Mouse (Mus musculus) neutrophil, adult 5-6 weeks (primary cell): ENCODE measurements around the gene Ccnl2. TPM values are rescaled to one million over a fixed set of nuclear protein-coding genes. Genes with fewer than 3 reads are reported as not detected.

ENCODE experiments used
- ATAC-seq: fragments of 151-379, 151-347 bp; 2 replicates; pipeline ENCODE4 v1.8.0; 2017; ENCODE audit warnings: mild to moderate bottlenecking, moderate TSS enrichment; ENCODE audit not compliant: insufficient number of reproducible peaks, poor library complexity, low FRiP score, severe bottlenecking; ENCODE audit errors: extremely low read depth
- total RNA-seq: library from RNA; stranded (forward); fragments of 200-1000 nt; gene quantifications from 2 replicates; pipeline ENCODE4 v1.2.3, GENCODE M21; 2017

The Ccnl2 gene
- total RNA-seq, 1 experiment from 2014 or later: 394 TPM

GRCm38 (mm10) chr4:155853421-155853820, 41.1 kb downstream of the Ccnl2 start:
- no peak for ATAC-seq

DNA sequence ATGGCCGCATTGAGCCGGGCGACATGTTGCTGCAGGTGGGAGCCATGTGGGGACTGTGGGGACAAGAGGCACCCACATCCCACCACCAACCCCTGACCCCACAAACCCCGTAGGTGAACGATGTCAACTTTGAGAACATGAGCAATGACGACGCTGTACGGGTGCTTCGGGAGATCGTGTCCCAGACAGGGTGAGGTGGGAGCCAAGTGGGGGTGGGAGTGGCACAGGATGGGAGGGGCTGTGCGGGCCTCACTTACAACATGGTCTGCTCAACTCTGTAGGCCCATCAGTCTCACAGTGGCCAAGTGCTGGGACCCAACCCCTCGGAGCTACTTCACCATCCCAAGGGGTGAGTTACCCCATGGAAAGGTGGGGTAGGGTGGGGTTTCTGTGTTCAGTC, 42.7 kb downstream of the Ccnl2 start:
- no peak for ATAC-seq

DNA sequence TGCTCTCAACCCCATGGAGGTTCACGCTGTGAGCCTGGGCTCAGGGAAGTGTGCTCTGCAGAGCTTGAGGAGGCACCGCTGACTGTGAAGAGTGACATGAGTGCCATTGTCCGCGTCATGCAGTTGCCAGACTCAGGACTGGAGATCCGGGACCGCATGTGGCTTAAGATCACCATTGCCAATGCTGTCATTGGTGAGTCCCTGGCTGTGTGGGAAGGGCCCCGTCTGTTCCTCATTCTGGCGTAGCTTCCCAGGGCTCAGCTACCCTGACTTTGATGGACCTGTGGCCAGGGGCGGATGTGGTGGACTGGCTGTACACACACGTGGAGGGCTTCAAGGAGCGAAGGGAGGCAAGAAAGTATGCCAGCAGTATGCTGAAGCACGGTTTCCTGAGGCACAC, 43.8 kb downstream of the Ccnl2 start:
- ATAC-seq: no peak

DNA sequence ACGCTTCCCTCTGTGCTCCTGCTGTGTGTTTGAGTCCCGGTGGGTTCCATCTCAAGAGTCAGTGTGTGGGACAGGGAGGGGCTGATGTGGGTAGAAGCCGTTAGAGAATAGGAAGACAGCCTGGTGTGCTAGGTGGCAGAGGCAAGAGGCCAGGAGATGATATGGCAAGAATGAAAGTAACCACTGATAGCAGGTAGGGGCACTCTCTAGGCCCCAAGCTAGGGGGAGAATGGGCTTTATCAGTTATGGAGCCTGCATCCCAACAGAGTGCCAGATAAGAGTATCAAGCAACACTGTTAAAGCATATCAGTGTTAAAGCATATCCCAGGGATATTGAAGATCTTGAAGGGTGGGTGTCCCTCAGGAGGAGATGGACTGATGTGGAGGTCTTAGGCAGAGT, 44.6 kb downstream of the Ccnl2 start:
- no peak for ATAC-seq

- ATAC-seq: no peak
Observed at GRCm38 (mm10) chr4:155859318-155859717, 47.0 kb downstream of the Ccnl2 start.

DNA sequence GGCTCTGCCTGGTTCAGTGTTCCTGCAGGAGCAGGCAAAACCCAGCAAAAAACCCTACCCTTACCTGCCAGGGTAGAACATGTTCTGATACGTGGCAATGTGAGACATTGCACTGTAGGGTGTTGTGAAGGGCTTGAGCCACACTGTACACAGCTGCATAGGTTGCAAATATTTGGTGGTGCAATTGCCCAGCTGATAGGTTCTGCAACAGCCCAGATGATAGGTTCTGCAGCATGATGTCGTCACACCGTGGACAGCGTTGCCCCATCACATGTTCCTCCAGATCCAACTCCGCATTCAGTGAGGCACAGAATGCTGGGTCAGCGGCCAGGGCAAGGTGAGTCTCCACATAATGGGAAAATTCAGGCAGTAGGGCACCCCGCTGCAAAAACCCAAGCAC, 49.5 kb downstream of the Ccnl2 start:
- ATAC-seq: peak; percentile 16; the same call in 1 of the 2 replicates

GRCm38 (mm10) chr4:155863001-155863400, 50.7 kb downstream of the Ccnl2 start, which contains the start of gene Tas1r3:
Gene Tas1r3 (minus strand): TSS chr4:155863362.
- no peak for ATAC-seq

- no peak for ATAC-seq
Observed at GRCm38 (mm10) chr4:155868614-155869298, 56.5 kb downstream of the Ccnl2 start.

DNA sequence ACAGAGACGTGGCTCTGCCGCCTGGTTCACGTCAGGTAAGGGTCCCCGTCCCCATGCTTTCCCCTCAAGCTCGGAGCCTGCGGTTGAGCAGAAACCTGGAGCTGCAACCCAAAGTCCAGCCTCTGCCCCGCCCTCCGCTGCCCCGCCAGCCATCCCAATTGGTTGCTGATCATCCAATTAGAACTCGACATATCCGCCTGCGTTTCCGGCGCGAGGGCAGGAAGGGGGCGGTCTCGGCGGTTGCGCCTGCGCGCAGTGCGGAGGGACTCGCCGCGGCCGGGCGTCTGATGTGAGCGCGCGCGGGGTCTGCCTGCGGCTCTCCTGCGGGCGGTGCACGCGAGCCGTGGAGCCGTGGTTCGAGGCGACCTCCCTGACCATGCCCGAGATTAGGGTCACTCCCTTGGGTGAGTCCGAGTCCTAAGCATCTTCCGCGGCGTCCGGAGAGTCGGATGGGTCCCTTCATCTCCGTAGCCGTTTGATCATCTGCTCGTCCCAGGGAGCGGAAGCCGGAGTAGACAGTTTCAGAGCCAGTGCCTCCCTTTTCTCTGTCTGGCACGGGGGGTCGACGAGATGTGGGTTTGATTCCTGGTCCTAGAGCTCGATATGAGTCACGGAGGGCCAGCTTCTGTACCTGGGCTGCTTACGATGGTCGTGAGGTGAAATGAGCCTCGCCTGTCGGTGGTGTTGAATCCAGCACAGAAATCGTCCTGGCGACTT, 57.2 kb downstream of the Ccnl2 start, which contains the start of the genes Cptp and Ints11:
TSS of gene Cptp (minus strand) at position 124 of the 717 bp plus-strand sequence.
TSS of gene Ints11 (plus strand) at position 230 of the 717 bp plus-strand sequence.
- peak; percentile 98 for ATAC-seq

GRCm38 (mm10) chr4:155871404-155871803, 59.1 kb downstream of the Ccnl2 start:
- no peak for ATAC-seq

Other genes starting within 250 kb of the Ccnl2 start
- 10.0 and 11.3 TPM in 2 replicates for gene Slc35e2, start 211.1 kb upstream of the Ccnl2 start, total RNA-seq
- gene Cdk11b, start 187.6 kb upstream of the Ccnl2 start, total RNA-seq: 135 and 137 TPM in 2 replicates
- not detected in 2 replicates for gene Gm10563, start 167.1 kb upstream of the Ccnl2 start, total RNA-seq
- 0.74 and 0.93 TPM in 2 replicates for gene Mmp23, start 159.1 kb upstream of the Ccnl2 start, total RNA-seq
- gene Mib2, start 143.3 kb upstream of the Ccnl2 start, total RNA-seq: 37.0 and 38.5 TPM in 2 replicates
- 0.23 and 0.37 TPM in 2 replicates for gene Fndc10, start 118.1 kb upstream of the Ccnl2 start, total RNA-seq
- gene Ssu72, start 107.7 kb upstream of the Ccnl2 start, total RNA-seq: 148 and 173 TPM in 2 replicates
- 0.12 and 0.61 TPM in 2 replicates for gene Tmem240, start 77.7 kb upstream of the Ccnl2 start, total RNA-seq
- 41.5 and 55.2 TPM in 2 replicates for gene Atad3a, start 51.4 kb upstream of the Ccnl2 start, total RNA-seq
- 0.12 and 0.37 TPM in 2 replicates for gene Vwa1, start 37.8 kb upstream of the Ccnl2 start, total RNA-seq
- 0.12 TPM in 1 of 2 replicates, not detected in the other for gene Tmem88b, start 26.6 kb upstream of the Ccnl2 start, total RNA-seq
- not detected in 2 replicates for gene Ankrd65, start 22.1 kb upstream of the Ccnl2 start, total RNA-seq
- gene Mrpl20, start 9.6 kb upstream of the Ccnl2 start, total RNA-seq: 30.4 and 33.5 TPM in 2 replicates
- gene Aurkaip1, start 18.8 kb downstream of the Ccnl2 start, total RNA-seq: 129 and 133 TPM in 2 replicates
- gene Mxra8, start 27.2 kb downstream of the Ccnl2 start, total RNA-seq: 0.47 and 2.3 TPM in 2 replicates
- gene Dvl1, start 34.9 kb downstream of the Ccnl2 start, total RNA-seq: 32.8 and 39.2 TPM in 2 replicates
- 1.4 and 1.8 TPM in 2 replicates for gene Tas1r3, start 50.9 kb downstream of the Ccnl2 start, total RNA-seq
- gene Cptp, start 57.0 kb downstream of the Ccnl2 start, total RNA-seq: 2.3 and 10.1 TPM in 2 replicates
- 25.4 and 26.8 TPM in 2 replicates for gene Ints11, start 57.1 kb downstream of the Ccnl2 start, total RNA-seq
- gene Pusl1, start 79.3 kb downstream of the Ccnl2 start, total RNA-seq: 10.1 and 10.3 TPM in 2 replicates
- gene Acap3, start 79.3 kb downstream of the Ccnl2 start, total RNA-seq: 15.7 and 17.5 TPM in 2 replicates
- 87.4 and 90.2 TPM in 2 replicates for gene Ube2j2, start 131.3 kb downstream of the Ccnl2 start, total RNA-seq
- gene C1qtnf12, start 149.8 kb downstream of the Ccnl2 start, total RNA-seq: 1.6 and 3.6 TPM in 2 replicates
- gene B3galt6, start 180.2 kb downstream of the Ccnl2 start, total RNA-seq: 2.9 and 3.7 TPM in 2 replicates
- 213 and 229 TPM in 2 replicates for gene Sdf4, start 180.4 kb downstream of the Ccnl2 start, total RNA-seq
- 2.6 and 7.6 TPM in 2 replicates for gene Tnfrsf4, start 201.4 kb downstream of the Ccnl2 start, total RNA-seq
- 18.5 and 22.1 TPM in 2 replicates for gene Tnfrsf18, start 213.7 kb downstream of the Ccnl2 start, total RNA-seq
- not detected in 2 replicates for gene Ttll10, start 246.9 kb downstream of the Ccnl2 start, total RNA-seq